Mouse (Mus musculus): Measurements from ENCODE around the gene Cdc25b.
"Not testable (repeated sequence)": the region's sequence is repeated elsewhere in the genome, so short reads cannot be mapped to it uniquely, and the experiment has no call there.

Cdc25b gene

GRCm38 (mm10) chr2:131196606-131197316 is 10.0 kb downstream of the Cdc25b start:
- no peak for DNase-seq

- DNase-seq, result no peak
Observed at GRCm38 (mm10) chr2:131200710-131201109, 14.0 kb downstream of the Cdc25b start.

GRCm38 (mm10) chr2:131201262-131201661 is 14.5 kb downstream of the Cdc25b start:
- peak; percentile 54 for DNase-seq

GRCm38 (mm10) chr2:131203816-131204409 is 17.2 kb downstream of the Cdc25b start:
- DNase-seq, result no peak

- DNase-seq, result peak; percentile 48
Observed at GRCm38 (mm10) chr2:131204410-131204981, 17.7 kb downstream of the Cdc25b start.

GRCm38 (mm10) chr2:131205521-131206182 is 18.9 kb downstream of the Cdc25b start:
- no peak for DNase-seq

GRCm38 (mm10) chr2:131206778-131207177 is 20.0 kb downstream of the Cdc25b start, which contains the start of gene Ap5s1:
TSS of gene Ap5s1 (plus strand) at chr2:131207078.
- DNase-seq, result no peak

GRCm38 (mm10) chr2:131208356-131208755 is 21.6 kb downstream of the Cdc25b start:
- no peak for DNase-seq

- peak; percentile 68 for DNase-seq
Observed at GRCm38 (mm10) chr2:131209125-131209795, 22.5 kb downstream of the Cdc25b start.

- DNase-seq, result peak; percentile 96
Observed at GRCm38 (mm10) chr2:131209969-131210792, 23.4 kb downstream of the Cdc25b start.

- peak; percentile 66 for DNase-seq
Observed at GRCm38 (mm10) chr2:131211026-131211615, 24.4 kb downstream of the Cdc25b start.

GRCm38 (mm10) chr2:131213773-131214172 is 27.0 kb downstream of the Cdc25b start:
- no peak for DNase-seq

- DNase-seq, result no peak
Observed at GRCm38 (mm10) chr2:131215941-131216858, 29.5 kb downstream of the Cdc25b start.

GRCm38 (mm10) chr2:131220030-131220429 is 33.3 kb downstream of the Cdc25b start:
- no peak for DNase-seq

GRCm38 (mm10) chr2:131221853-131222515 is 35.2 kb downstream of the Cdc25b start:
- DNase-seq, result no peak

GRCm38 (mm10) chr2:131222562-131222961 is 35.8 kb downstream of the Cdc25b start:
- no peak for DNase-seq

- DNase-seq, result no peak
Observed at GRCm38 (mm10) chr2:131223569-131223968, 36.8 kb downstream of the Cdc25b start.

- DNase-seq, result no peak
Observed at GRCm38 (mm10) chr2:131225178-131225577, 38.4 kb downstream of the Cdc25b start.

GRCm38 (mm10) chr2:131226669-131227068 is 39.9 kb downstream of the Cdc25b start:
- DNase-seq, result not testable (repeated sequence)

- no peak for DNase-seq
Observed at GRCm38 (mm10) chr2:131227243-131227642, 40.5 kb downstream of the Cdc25b start.

Measured in cerebellum, adult 9-11 months (tissue).